Mouse (Mus musculus) CH12.LX (cell line): ENCODE results near the gene Tmem265. TPM values are rescaled to one million over a fixed set of nuclear protein-coding genes. Genes with fewer than 3 reads are reported as not detected.

Source experiments
- DNase-seq: peaks from one replicate; pipeline ENCODE4 v3.0.0-alpha.2; 2013; ENCODE audit errors: extremely low read depth
- H3K27ac ChIP-seq: 2 replicates; pipeline ENCODE4 v1.5.1; 2012; ENCODE audit warnings: low read depth, mild to moderate bottlenecking, control low read depth, moderate library complexity; ENCODE audit not compliant: insufficient read depth
- H3K27me3 ChIP-seq: replicated peaks from 2 replicates; pipeline ENCODE3; 2012; ENCODE audit warnings: inconsistent platforms
- H3K36me3 ChIP-seq, 2 experiments: replicated peaks in 1 of 2; 2 replicates each; pipeline versions ENCODE3 to v1.6.1; 2012; ENCODE audit warnings: inconsistent platforms in 1 of 2, low read length in 1 of 2, mild to moderate bottlenecking in 1 of 2, mixed read lengths in 1 of 2, moderate library complexity in 1 of 2; ENCODE audit not compliant: control insufficient read depth in 1 of 2, insufficient read depth in 1 of 2
- H3K4me1 ChIP-seq, 2 experiments: 2 replicates each; pipeline ENCODE4 v1.6.1; 2012; ENCODE audit warnings: inconsistent platforms in 1 of 2, moderate library complexity in 1 of 2; ENCODE audit not compliant: insufficient read depth in 2 of 2, control insufficient read depth in 1 of 2
- H3K4me2 ChIP-seq: 2 replicates; pipeline ENCODE4 v1.6.1; 2012; ENCODE audit warnings: low read depth, mild to moderate bottlenecking, control low read depth; ENCODE audit not compliant: poor library complexity, insufficient read depth, severe bottlenecking
- H3K4me3 ChIP-seq, 3 experiments: fragments of 150-350 bp in 1 of 3; sonication (generic) in 1 of 3; replicated peaks in 1 of 3; 2 replicates each; pipeline versions ENCODE3 to v1.5.1; 2011 to 2012; ENCODE audit warnings: low read depth in 2 of 3, low read length in 2 of 3, mild to moderate bottlenecking in 2 of 3, moderate library complexity in 2 of 3, control low read depth in 1 of 3, improper control_type of control experiment in 1 of 3, inconsistent platforms in 1 of 3, mixed read lengths in 1 of 3; ENCODE audit not compliant: poor library complexity in 1 of 3
- H3K79me2 ChIP-seq: replicated peaks from 2 replicates; pipeline ENCODE4 v1.6.1; 2012; ENCODE audit warnings: mild to moderate bottlenecking, moderate library complexity; ENCODE audit not compliant: control insufficient read depth, poor library complexity, insufficient read depth, severe bottlenecking; ENCODE audit errors: extremely low read depth
- H3K9ac ChIP-seq: 2 replicates; pipeline ENCODE4 v1.6.1; 2012; ENCODE audit warnings: low read depth, mild to moderate bottlenecking, control low read depth, moderate library complexity; ENCODE audit not compliant: insufficient read depth
- H3K9me3 ChIP-seq: replicated peaks from 2 replicates; pipeline ENCODE3; 2012; ENCODE audit warnings: low read length, inconsistent platforms, mixed read lengths
- CHD1 ChIP-seq: IDR thresholded peaks from 2 replicates; pipeline ENCODE4 v1.6.1; 2012; ENCODE audit warnings: low read depth, low read length, improper control_type of control experiment, inconsistent platforms
- CHD2 ChIP-seq: IDR thresholded peaks from 2 replicates; pipeline ENCODE4 v1.6.1; 2011; ENCODE audit warnings: low read length, improper control_type of control experiment
- E2F4 ChIP-seq: IDR thresholded peaks from 2 replicates; pipeline ENCODE4 v1.6.1; 2011; ENCODE audit warnings: low read depth, low read length, improper control_type of control experiment; ENCODE audit not compliant: insufficient replicate concordance
- ELF1 ChIP-seq: IDR thresholded peaks from 2 replicates; pipeline ENCODE4 v1.6.1; 2014; ENCODE audit warnings: low read depth, mild to moderate bottlenecking, inconsistent platforms, low read length, improper control_type of control experiment
- EP300 ChIP-seq: IDR thresholded peaks from 2 replicates; pipeline ENCODE4 v1.6.1; 2011; ENCODE audit warnings: low read length, improper control_type of control experiment
- ETS1 ChIP-seq: conservative IDR thresholded peaks from 2 replicates; pipeline ENCODE4 v1.6.1; 2012; ENCODE audit warnings: low read depth, mild to moderate bottlenecking, inconsistent platforms, low read length, improper control_type of control experiment, moderate library complexity
- GABPA ChIP-seq: IDR thresholded peaks from 2 replicates; pipeline ENCODE4 v1.6.1; 2012; ENCODE audit warnings: low read depth, low read length, improper control_type of control experiment, inconsistent platforms; ENCODE audit not compliant: insufficient replicate concordance
- HCFC1 ChIP-seq: IDR thresholded peaks from 2 replicates; pipeline ENCODE4 v1.6.1; 2012; ENCODE audit warnings: low read depth, mild to moderate bottlenecking, inconsistent platforms, low read length, improper control_type of control experiment
- IRF4 ChIP-seq: IDR thresholded peaks from 2 replicates; pipeline ENCODE4 v1.6.1; 2014; ENCODE audit warnings: low read depth, mild to moderate bottlenecking, inconsistent platforms, low read length, improper control_type of control experiment
- JUND ChIP-seq: conservative IDR thresholded peaks from 2 replicates; pipeline ENCODE4 v1.6.1; 2011; ENCODE audit warnings: low read depth, low read length, improper control_type of control experiment
- KAT2A ChIP-seq: IDR thresholded peaks from 2 replicates; pipeline ENCODE4 v1.6.1; 2012; ENCODE audit warnings: low read length, improper control_type of control experiment, inconsistent platforms; ENCODE audit not compliant: insufficient replicate concordance
- MAFK ChIP-seq: IDR thresholded peaks from 2 replicates; pipeline ENCODE4 v1.6.1; 2011; ENCODE audit warnings: low read length, improper control_type of control experiment; ENCODE audit not compliant: insufficient replicate concordance
- MAX ChIP-seq: IDR thresholded peaks from 2 replicates; pipeline ENCODE4 v1.6.1; 2011; ENCODE audit warnings: low read length, improper control_type of control experiment
- MAZ ChIP-seq: IDR thresholded peaks from 2 replicates; pipeline ENCODE4 v1.6.1; 2012; ENCODE audit warnings: low read depth, mild to moderate bottlenecking, inconsistent platforms, low read length, improper control_type of control experiment, moderate library complexity
- MEF2A ChIP-seq: IDR thresholded peaks from 2 replicates; pipeline ENCODE4 v1.6.1; 2014; ENCODE audit warnings: low read depth, mild to moderate bottlenecking, inconsistent platforms, low read length, improper control_type of control experiment, borderline replicate concordance
- MXI1 ChIP-seq: IDR thresholded peaks from 2 replicates; pipeline ENCODE4 v1.6.1; 2011; ENCODE audit warnings: mild to moderate bottlenecking, low read depth, low read length, improper control_type of control experiment
- MYC ChIP-seq: IDR thresholded peaks from 2 replicates; pipeline ENCODE4 v1.6.1; 2011; ENCODE audit warnings: low read depth, mild to moderate bottlenecking, improper control_type of control experiment, low read length
- NELFE ChIP-seq: IDR thresholded peaks from 2 replicates; pipeline ENCODE4 v1.6.1; 2011; ENCODE audit warnings: low read depth, low read length, improper control_type of control experiment
- NRF1 ChIP-seq: IDR thresholded peaks from 2 replicates; pipeline ENCODE4 v1.6.1; 2014; ENCODE audit warnings: low read depth, mild to moderate bottlenecking, inconsistent platforms, low read length, improper control_type of control experiment, moderate library complexity
- PAX5 ChIP-seq: IDR thresholded peaks from 2 replicates; pipeline ENCODE4 v1.6.1; 2012; ENCODE audit warnings: low read length, inconsistent platforms, mixed read lengths
- POLR2A ChIP-seq: IDR thresholded peaks from 2 replicates; pipeline ENCODE4 v1.6.1; 2011; ENCODE audit warnings: low read depth, mild to moderate bottlenecking, improper control_type of control experiment, low read length
- RAD21 ChIP-seq: IDR thresholded peaks from 2 replicates; pipeline ENCODE4 v1.6.1; 2011; ENCODE audit warnings: low read depth, mild to moderate bottlenecking, low read length, improper control_type of control experiment, moderate library complexity
- SIN3A ChIP-seq: IDR thresholded peaks from 2 replicates; pipeline ENCODE4 v1.6.1; 2012; ENCODE audit warnings: low read length, improper control_type of control experiment, inconsistent platforms
- SMC3 ChIP-seq: IDR thresholded peaks from 2 replicates; pipeline ENCODE4 v1.6.1; 2011; ENCODE audit warnings: low read depth, low read length, improper control_type of control experiment
- TBP ChIP-seq: conservative IDR thresholded peaks from 2 replicates; pipeline ENCODE4 v1.6.1; 2011; ENCODE audit warnings: low read depth, low read length, improper control_type of control experiment
- USF2 ChIP-seq: conservative IDR thresholded peaks from 2 replicates; pipeline ENCODE4 v1.6.1; 2011; ENCODE audit warnings: low read depth, low read length, improper control_type of control experiment
- ZC3H11A ChIP-seq: IDR thresholded peaks from 2 replicates; pipeline ENCODE4 v1.6.1; 2012; ENCODE audit warnings: low read depth, mild to moderate bottlenecking, inconsistent platforms, low read length, improper control_type of control experiment
- ZKSCAN1 ChIP-seq: IDR thresholded peaks from 2 replicates; pipeline ENCODE4 v1.6.1; 2012; ENCODE audit warnings: low read depth, inconsistent platforms, low read length, improper control_type of control experiment, borderline replicate concordance
- ZMIZ1 ChIP-seq: IDR thresholded peaks from 2 replicates; pipeline ENCODE4 v1.6.1; 2012; ENCODE audit warnings: low read depth, mild to moderate bottlenecking, inconsistent platforms, low read length, improper control_type of control experiment
- ZNF384 ChIP-seq: IDR thresholded peaks from 2 replicates; pipeline ENCODE4 v1.6.1; 2012; ENCODE audit warnings: low read depth, low read length, improper control_type of control experiment, inconsistent platforms
- dilution Hi-C: fragments of 300-500 bp; cut with MboI; formaldehyde crosslinking; loops from 2 replicates; pipeline ENCODE4 v1.14.3; 2020; ENCODE audit warnings: low sequenced_read_pairs; ENCODE audit not compliant: extremely low pct_unique_long_range_greater_than_20kb, extremely low pct_ligation_motif_present
- in situ Hi-C: fragments of 300-500 bp; cut with MboI; formaldehyde crosslinking; loops from 3 replicates; pipeline ENCODE4 v1.14.3; 2019; ENCODE audit warnings: low sequenced_read_pairs, low pct_ligation_motif_present, low pct_unique_long_range_greater_than_20kb, mixed read lengths
- polyA plus RNA-seq: library from polyadenylated mRNA; unstranded; fragments of >175 nt; gene quantifications from 2 replicates; pipeline ENCODE4 v1.2.1, GENCODE M21; 2012; ENCODE audit warnings: low read depth; ENCODE audit not compliant: insufficient read length
- total RNA-seq, 2 experiments: library from RNA; depleted of rRNA; stranded (reverse); fragments of 300-350 nt in 1 of 2; fragments of >200 nt in 1 of 2; gene quantifications; 2 replicates each; pipeline ENCODE4 v1.2.3; 2012 to 2014

The Tmem265 gene
- total and polyA plus RNA-seq, 3 experiments = 0.93 to 2.3 TPM; not detected in 1

GRCm38 (mm10) chr7:127613501-127613900 lies 52.3 kb downstream of the Tmem265 start:
- DNase-seq = no peak
- in situ Hi-C loops = no loop called here
- Histone ChIP-seq H3K4me3 (no peak overlapping the region), H3K4me1 (peaks cover 4 to 12% of the 10 kb centered on the region in 2 experiments; a peak in 2 of 4 replicates), H3K36me3 (peaks cover 14% of the 10 kb centered on the region in 2 experiments), H3K9ac (no peak overlapping the region), H3K27me3 (peaks cover 40% of the 10 kb centered on the region), H3K27ac (no peak overlapping the region), H3K79me2 (no peaks in the 10 kb centered on the region), H3K4me2 (no peak overlapping the region), H3K9me3 (peaks cover 9% of the 10 kb centered on the region)
- dilution Hi-C loops = no loop called here
- TF ChIP-seq IRF4 = no peak
- no peak for TF ChIP-seq CHD2
- no peak for TF ChIP-seq NRF1
- TF ChIP-seq EP300 = no peak
- no peak for TF ChIP-seq MAX
- TF ChIP-seq SMC3 = no peak
- no peak for TF ChIP-seq USF2
- no peak for TF ChIP-seq E2F4
- TF ChIP-seq ELF1 = no peak
- TF ChIP-seq ZNF384 = no peak
- no peak for TF ChIP-seq TBP
- TF ChIP-seq CHD1 = no peak
- TF ChIP-seq MYC = no peak
- TF ChIP-seq ZKSCAN1 = no peak
- TF ChIP-seq GABPA = no peak
- no peak for TF ChIP-seq MXI1
- no peak for TF ChIP-seq MAFK
- TF ChIP-seq NELFE = no peak
- TF ChIP-seq JUND = no peak
- no peak for TF ChIP-seq SIN3A

GRCm38 (mm10) chr7:127614091-127614490 lies 52.9 kb downstream of the Tmem265 start:
- no peak overlapping the region for H3K27ac ChIP-seq
- no peak for TF ChIP-seq RAD21
- no peak for TF ChIP-seq TBP
- no peak for TF ChIP-seq ZNF384
- no peak for TF ChIP-seq MXI1
- no peak for TF ChIP-seq HCFC1
- no peak for TF ChIP-seq GABPA
- no peak for TF ChIP-seq KAT2A
- no peak for TF ChIP-seq ZMIZ1
- no peak for TF ChIP-seq POLR2A
- TF ChIP-seq PAX5 = no peak
- no peak for TF ChIP-seq MEF2A
- no peak for TF ChIP-seq CHD1
- TF ChIP-seq NRF1 = no peak
- TF ChIP-seq ELF1 = no peak
- TF ChIP-seq SIN3A = no peak
- no peak for TF ChIP-seq MAZ
- no peak for TF ChIP-seq CHD2
- no peak for TF ChIP-seq IRF4
- no peak for TF ChIP-seq ETS1
- no peak for TF ChIP-seq ZC3H11A
- H3K36me3 ChIP-seq = peaks cover 14% of the 10 kb centered on the region in 2 experiments
- H3K4me3 ChIP-seq = peak overlapping the region in 2 of 3 experiments; percentile 38 to 67
- H3K9ac ChIP-seq = peak overlapping the region; percentile 97
- peaks cover 4 to 12% of the 10 kb centered on the region in 2 experiments; a peak in 2 of 4 replicates for H3K4me1 ChIP-seq
- peak overlapping the region; percentile 86 for H3K4me2 ChIP-seq
- no peaks in the 10 kb centered on the region for H3K79me2 ChIP-seq
- in situ Hi-C loops (no loop called here), dilution Hi-C loops (no loop called here)
- H3K27me3 ChIP-seq = peaks cover 38% of the 10 kb centered on the region
- H3K9me3 ChIP-seq = peaks cover 9% of the 10 kb centered on the region
- no peak for DNase-seq
